Mouse (Mus musculus) cerebellum, adult 9-10 months (tissue): ENCODE measurements around the gene Daam1.

Experiments used
- DNase-seq: peaks from one replicate; pipeline ENCODE4 v3.0.0; 2022

Gene Daam1

DNA sequence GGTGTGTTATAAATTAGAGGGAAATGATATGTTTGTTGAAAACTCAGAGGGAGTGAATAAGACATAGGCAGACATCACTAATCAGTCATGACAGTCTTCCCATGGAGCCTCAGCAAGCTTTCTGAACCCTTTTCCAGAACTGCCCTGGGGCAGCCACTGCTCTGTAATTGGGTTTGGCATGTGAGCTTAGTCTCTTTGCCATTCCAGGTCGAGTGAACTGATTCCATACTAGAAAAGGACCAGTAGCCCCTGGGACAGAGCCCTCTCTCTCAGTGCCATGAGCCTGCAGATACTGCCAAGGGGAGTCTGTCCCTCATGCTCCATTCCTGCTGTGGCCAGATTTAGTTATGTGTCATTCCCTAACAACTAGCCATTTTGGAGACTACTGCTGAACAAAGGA lies 144.7 kb downstream of the Daam1 start:
- DNase-seq: no peak

GRCm38 (mm10) chr12:71976361-71976960 lies 145.6 kb downstream of the Daam1 start:
- DNase-seq: no peak

DNA sequence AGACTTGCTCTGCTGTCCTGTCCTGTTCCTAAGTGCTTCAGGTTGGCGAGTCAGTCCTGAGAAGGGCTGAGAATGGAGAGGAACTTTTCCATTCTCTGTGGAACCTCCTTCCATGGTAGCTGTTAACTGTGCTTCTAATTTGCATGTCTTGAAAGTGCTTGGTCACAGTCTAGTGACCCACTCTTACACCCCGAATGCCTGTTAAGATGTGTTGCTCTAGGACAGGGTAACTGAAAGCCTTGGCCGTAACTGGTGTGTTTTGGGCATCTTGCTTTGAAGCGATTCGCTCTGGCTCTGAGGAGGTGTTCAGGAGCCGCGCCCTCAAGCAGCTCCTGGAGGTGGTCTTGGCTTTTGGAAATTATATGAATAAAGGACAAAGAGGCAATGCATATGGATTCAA lies 146.5 kb downstream of the Daam1 start:
- no peak for DNase-seq

- no peak for DNase-seq
These were observed 147.9 kb downstream of the Daam1 start for GRCm38 (mm10) chr12:71978513-71979352.

- no peak for DNase-seq
These were observed 149.3 kb downstream of the Daam1 start for GRCm38 (mm10) chr12:71980166-71980565.

- DNase-seq: no peak
These were observed 149.9 kb downstream of the Daam1 start for GRCm38 (mm10) chr12:71980746-71981145.

- no peak for DNase-seq
These were observed 150.4 kb downstream of the Daam1 start for GRCm38 (mm10) chr12:71981250-71981649.

- no peak for DNase-seq
These were observed 150.9 kb downstream of the Daam1 start for GRCm38 (mm10) chr12:71981791-71982190.

- DNase-seq: no peak
These were observed 152.3 kb downstream of the Daam1 start for GRCm38 (mm10) chr12:71983102-71983715.

- no peak for DNase-seq
These were observed 156.3 kb downstream of the Daam1 start for GRCm38 (mm10) chr12:71987161-71987560.

GRCm38 (mm10) chr12:71987885-71988284 lies 157.0 kb downstream of the Daam1 start:
- no peak for DNase-seq

DNA sequence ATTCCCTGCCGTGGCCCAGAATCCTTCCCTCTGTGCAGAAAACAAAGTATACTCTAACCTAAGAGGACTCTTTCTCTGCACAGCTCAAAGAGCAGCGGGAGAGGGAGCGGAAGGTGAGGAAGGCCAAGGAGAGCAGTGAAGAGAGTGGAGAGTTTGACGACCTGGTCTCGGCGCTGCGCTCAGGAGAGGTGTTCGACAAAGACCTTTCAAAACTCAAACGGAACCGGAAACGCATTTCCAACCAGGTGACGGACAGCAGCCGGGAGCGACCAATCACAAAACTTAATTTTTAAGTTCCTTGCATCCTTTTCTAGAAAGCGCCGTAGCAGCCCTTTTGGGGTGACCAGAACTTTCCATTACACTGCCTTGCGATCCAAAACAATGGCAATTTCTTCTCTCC lies 158.7 kb downstream of the Daam1 start:
- no peak for DNase-seq

GRCm38 (mm10) chr12:71992599-71993210 lies 161.8 kb downstream of the Daam1 start:
- DNase-seq: no peak

GRCm38 (mm10) chr12:71995831-71996230 lies 165.0 kb downstream of the Daam1 start:
- no peak for DNase-seq

- DNase-seq: no peak
These were observed 166.0 kb downstream of the Daam1 start for GRCm38 (mm10) chr12:71996920-71997319.

DNA sequence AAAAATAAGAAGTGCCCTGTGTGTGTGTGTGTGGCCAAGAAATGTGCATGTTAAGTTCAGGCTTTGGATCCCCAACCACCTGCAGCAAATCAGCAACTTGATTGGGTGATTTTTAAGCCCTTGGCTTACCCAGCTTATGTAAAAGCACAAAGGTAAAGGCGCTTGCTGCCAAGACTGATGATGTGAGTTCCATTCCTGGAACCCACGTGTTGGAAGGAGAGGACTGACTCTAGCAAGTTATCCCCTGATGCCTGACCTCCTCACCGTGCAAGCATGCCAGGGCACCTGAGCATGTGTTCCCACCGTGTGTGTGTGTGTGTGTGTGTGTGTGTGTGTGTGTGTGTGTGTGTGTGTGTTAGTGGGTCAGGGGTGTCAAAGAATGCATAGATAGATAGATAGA lies 166.5 kb downstream of the Daam1 start:
- no peak for DNase-seq

GRCm38 (mm10) chr12:71998653-71999052 lies 167.8 kb downstream of the Daam1 start:
- DNase-seq: no peak

- DNase-seq: no peak
These were observed 168.8 kb downstream of the Daam1 start for GRCm38 (mm10) chr12:71999671-72000070.

DNA sequence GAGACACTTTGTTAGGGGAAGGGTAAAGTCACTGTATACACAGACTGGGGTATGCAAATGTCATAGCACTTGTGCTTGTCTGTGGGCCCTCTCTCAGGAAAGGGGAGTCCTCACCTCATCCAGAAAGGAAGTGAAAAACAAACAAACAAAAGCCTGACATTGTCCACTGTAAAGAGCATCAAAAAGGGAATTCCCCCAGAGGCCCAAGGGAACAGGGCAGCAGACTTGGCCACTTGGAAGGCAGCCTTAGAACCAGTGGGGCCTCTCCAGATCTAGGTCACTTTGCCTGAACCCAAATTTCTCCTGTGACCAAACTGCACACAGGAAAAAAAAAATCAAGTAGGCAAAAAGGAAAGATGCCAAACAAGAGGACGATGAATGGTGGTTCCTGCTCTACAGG lies 170.9 kb downstream of the Daam1 start:
- DNase-seq: peak; percentile 53

- no peak for DNase-seq
These were observed 174.4 kb downstream of the Daam1 start for GRCm38 (mm10) chr12:72005307-72005706.

- no peak for DNase-seq
These were observed 176.8 kb downstream of the Daam1 start for GRCm38 (mm10) chr12:72007656-72008055.

DNA sequence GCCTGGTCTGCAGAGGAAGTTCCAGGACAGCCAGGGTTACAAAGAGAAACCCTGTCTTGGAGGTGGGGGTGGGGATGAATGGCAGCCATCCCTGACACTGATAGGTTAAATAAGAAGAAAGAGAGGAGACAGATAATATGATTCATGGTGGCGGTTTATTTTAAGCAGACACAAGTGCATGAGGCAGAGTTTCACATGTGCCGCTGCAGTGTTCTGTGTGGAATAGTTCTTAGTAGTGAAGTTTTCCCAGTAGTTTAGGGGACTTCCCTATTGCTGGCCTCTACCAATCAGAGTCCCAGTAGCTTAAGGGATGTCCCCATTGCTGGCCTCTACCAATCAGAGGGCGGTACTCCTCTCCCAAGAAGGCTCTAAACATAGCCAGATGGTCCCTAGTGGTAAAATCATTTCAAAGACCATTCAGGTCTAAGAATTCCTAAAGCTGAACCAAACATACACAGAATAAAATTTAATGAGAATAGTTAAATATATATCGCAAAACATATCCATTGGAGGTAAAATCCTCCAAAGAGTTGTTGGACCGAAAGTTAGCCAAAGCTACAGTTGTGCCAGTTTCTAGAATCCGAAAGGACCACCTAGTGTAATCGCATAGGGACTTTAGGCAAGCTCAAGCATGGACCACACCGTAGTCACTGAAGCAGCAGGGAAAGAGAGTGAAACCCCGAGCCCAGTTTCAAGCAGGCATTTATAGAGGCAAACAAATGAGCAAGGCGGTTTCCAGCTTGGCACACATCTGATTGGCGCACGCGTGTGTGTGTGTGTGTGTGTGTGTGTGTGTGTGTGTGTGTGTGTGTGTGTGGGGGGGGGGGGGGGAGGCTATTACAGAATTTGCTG lies 178.4 kb downstream of the Daam1 start:
- DNase-seq: no peak

DNA sequence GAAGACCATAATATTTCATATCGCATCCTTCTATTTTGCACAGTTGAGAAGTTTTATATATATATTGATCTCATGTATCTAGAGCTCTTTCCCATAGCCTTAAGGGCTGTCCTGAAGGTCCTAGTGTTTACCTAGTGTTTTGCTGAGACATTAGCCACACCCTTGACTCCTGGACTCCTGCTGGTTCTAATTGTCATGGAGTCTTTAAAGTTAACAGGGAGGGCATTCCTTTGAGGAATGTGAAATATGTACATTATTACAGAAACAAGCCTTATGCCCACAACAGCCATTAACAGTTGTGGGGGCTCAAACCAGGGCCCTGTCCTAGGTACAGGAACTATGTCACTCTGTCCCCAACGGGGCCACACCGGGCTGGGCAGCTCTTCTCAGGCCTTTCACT lies 180.5 kb downstream of the Daam1 start:
- no peak for DNase-seq
